Mouse (Mus musculus): ENCODE measurements around the gene Sh2d1b2.
A peak's percentile ranks its signal among the peaks of the same experiment; 100 is the strongest.

Sh2d1b2 gene

GRCm38 (mm10) chr1:170282415-170283129 is 50.0 kb downstream of the Sh2d1b2 start:
- DNase-seq = no peak

GRCm38 (mm10) chr1:170292239-170292951 is 59.8 kb downstream of the Sh2d1b2 start:
- DNase-seq = peak; percentile 51

- no peak for DNase-seq
Measured at GRCm38 (mm10) chr1:170293257-170293656, 60.7 kb downstream of the Sh2d1b2 start.

- DNase-seq = peak; percentile 34
Measured at GRCm38 (mm10) chr1:170294786-170295570, 62.4 kb downstream of the Sh2d1b2 start.

GRCm38 (mm10) chr1:170299496-170299895 is 66.9 kb downstream of the Sh2d1b2 start:
- no peak for DNase-seq

- DNase-seq = no peak
Measured at GRCm38 (mm10) chr1:170301686-170302085, 69.1 kb downstream of the Sh2d1b2 start.

GRCm38 (mm10) chr1:170302456-170302855 is 69.9 kb downstream of the Sh2d1b2 start:
- no peak for DNase-seq

GRCm38 (mm10) chr1:170303103-170303502 is 70.6 kb downstream of the Sh2d1b2 start:
- DNase-seq = no peak

Measured in layer of hippocampus, adult 9-11 months (tissue).